Mouse (Mus musculus) limb, embryonic 13.5 days (tissue): ENCODE results near the gene Tff2. TPM values are rescaled to one million over a fixed set of nuclear protein-coding genes. Genes with fewer than 3 reads are reported as not detected.

Experiments used
- ATAC-seq: fragments of 200-750 bp; cut with Nextera tagmentation; 2 replicates; pipeline ENCODE4 v1.8.0; 2017; ENCODE audit warnings: low read depth, moderate number of reproducible peaks, moderate TSS enrichment; ENCODE audit not compliant: low FRiP score
- H3K27ac ChIP-seq: fragments of 300-500 bp; sonication (generic); 2 replicates; pipeline ENCODE4 v1.5.1; 2015; ENCODE audit warnings: inconsistent platforms, mild to moderate bottlenecking, moderate library complexity
- H3K27me3 ChIP-seq: fragments of 300-500 bp; sonication (generic); 2 replicates; pipeline ENCODE4 v1.6.1; 2015; ENCODE audit warnings: mild to moderate bottlenecking, inconsistent platforms
- H3K36me3 ChIP-seq: fragments of 300-500 bp; sonication (generic); 2 replicates; pipeline ENCODE4 v1.6.1; 2015; ENCODE audit warnings: inconsistent platforms, mild to moderate bottlenecking, moderate library complexity
- H3K4me1 ChIP-seq: fragments of 300-500 bp; sonication (generic); 2 replicates; pipeline ENCODE4 v1.6.1; 2015; ENCODE audit warnings: inconsistent platforms
- H3K4me2 ChIP-seq: fragments of 300-500 bp; sonication (generic); replicated peaks from 2 replicates; pipeline ENCODE4 v1.6.1; 2015; ENCODE audit warnings: inconsistent platforms, mild to moderate bottlenecking, moderate library complexity
- H3K4me3 ChIP-seq: fragments of 300-500 bp; sonication (generic); 2 replicates; pipeline ENCODE4 v1.5.1; 2015; ENCODE audit warnings: moderate library complexity, mild to moderate bottlenecking, inconsistent platforms
- H3K9ac ChIP-seq: fragments of 300-500 bp; sonication (generic); 2 replicates; pipeline ENCODE4 v1.6.1; 2015; ENCODE audit warnings: mild to moderate bottlenecking, inconsistent platforms
- H3K9me3 ChIP-seq: fragments of 300-500 bp; sonication (generic); 2 replicates; pipeline ENCODE4 v1.6.1; 2016; ENCODE audit warnings: inconsistent platforms
- WGBS: fragments of 180-500 bp; shearing (Covaris S2); methylation state at CpG from one replicate; pipeline ENCODE4 v1.1.7; 2015; 5-methylcytosine and 5-hydroxymethylcytosine counted together
- polyA plus RNA-seq: library from polyadenylated mRNA; unstranded; fragments of >200 nt; fragmentation: Nextera tagmentation; extraction: Ambion mirVana; gene quantifications from 2 replicates; pipeline ENCODE4 v1.2.1, GENCODE M21; 2015

Tff2 gene
- polyA plus RNA-seq, 1 experiment from 2014 or later: not detected

DNA sequence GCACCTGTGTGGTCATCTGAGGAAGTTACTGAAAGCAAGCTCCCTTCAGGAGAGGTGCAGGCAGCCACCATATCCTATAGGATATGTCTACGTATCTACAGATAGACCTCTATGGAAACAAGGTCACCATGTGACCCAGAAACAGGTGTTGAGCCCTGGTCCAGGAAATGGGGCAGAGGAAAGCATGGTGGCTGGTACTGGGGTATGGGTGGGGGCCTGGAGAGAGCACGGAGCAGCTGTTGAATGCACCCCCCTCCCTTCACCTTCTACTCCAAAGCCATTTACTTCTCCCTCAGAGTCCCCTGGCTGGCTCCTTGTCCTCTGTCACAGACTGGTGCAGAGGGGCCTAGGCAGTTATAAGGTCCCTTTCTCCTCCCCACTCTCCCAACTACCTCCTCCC lies 19.7 kb upstream of the Tff2 start:
- H3K9ac ChIP-seq: no peak overlapping the region
- no peaks in the 10 kb centered on the region for H3K36me3 ChIP-seq
- H3K9me3 ChIP-seq: no peaks in the 10 kb centered on the region
- H3K4me3 ChIP-seq: no peak overlapping the region
- peaks cover 41% of the 10 kb centered on the region for H3K27me3 ChIP-seq
- WGBS: 79% methylated on average over 2 of the region's 2 CpGs
- ATAC-seq: no peak
- H3K4me1 ChIP-seq: no peaks in the 10 kb centered on the region
- no peak overlapping the region for H3K27ac ChIP-seq
- no peak overlapping the region for H3K4me2 ChIP-seq

DNA sequence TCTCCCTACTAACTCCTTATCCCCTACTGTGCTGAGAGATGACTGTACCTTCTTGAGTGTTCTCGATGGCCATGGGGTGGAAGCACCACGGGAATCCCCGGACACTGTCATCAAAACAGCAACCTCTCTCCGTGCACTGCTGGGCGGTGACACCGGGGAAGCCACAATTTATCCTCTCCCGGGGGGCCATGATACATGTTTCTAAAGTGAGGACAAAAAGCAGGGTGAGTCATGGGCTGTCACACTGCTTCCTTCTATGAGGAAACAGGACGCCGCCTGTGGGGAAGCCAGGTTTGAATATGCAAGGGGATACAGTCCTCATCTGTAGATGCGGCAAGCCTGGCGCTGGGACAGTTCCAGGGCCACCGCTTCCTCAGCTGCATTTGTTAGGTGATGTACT lies 18.5 kb upstream of the Tff2 start:
- Histone ChIP-seq H3K27ac (no peak overlapping the region), H3K4me1 (no peaks in the 10 kb centered on the region), H3K27me3 (peaks cover 38% of the 10 kb centered on the region), H3K36me3 (no peaks in the 10 kb centered on the region), H3K9me3 (no peaks in the 10 kb centered on the region), H3K9ac (no peak overlapping the region), H3K4me3 (no peak overlapping the region), H3K4me2 (no peak overlapping the region)
- ATAC-seq: no peak
- WGBS: 89% methylated on average over 12 of the region's 12 CpGs

DNA sequence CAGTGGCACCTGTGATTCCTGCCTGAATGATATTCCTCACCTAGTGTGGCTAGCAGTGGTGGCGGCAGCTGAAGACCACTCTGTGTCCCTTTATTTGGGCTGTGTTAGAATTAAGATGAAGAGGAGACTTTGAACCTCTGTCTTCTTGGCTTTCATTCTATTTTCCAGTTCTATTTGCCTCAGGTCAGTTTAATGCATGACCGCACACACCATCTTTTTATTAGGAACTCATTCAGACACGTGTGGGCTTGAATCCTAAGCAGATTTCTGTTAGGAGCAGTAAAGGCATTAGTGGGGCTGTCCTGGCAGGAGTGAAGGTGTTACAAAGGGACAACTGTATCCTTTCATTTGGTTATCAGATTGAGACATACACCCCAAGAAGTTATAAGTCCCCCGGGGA lies 16.2 kb upstream of the Tff2 start:
- no peaks in the 10 kb centered on the region for H3K4me1 ChIP-seq
- peaks cover 18% of the 10 kb centered on the region; the same call in 1 of the 2 replicates for H3K27me3 ChIP-seq
- no peak overlapping the region for H3K4me2 ChIP-seq
- no peak overlapping the region for H3K4me3 ChIP-seq
- ATAC-seq: no peak
- 74% methylated on average over 4 of the region's 4 CpGs for WGBS
- no peaks in the 10 kb centered on the region for H3K36me3 ChIP-seq
- H3K27ac ChIP-seq: no peak overlapping the region
- H3K9me3 ChIP-seq: no peaks in the 10 kb centered on the region
- no peak overlapping the region for H3K9ac ChIP-seq

DNA sequence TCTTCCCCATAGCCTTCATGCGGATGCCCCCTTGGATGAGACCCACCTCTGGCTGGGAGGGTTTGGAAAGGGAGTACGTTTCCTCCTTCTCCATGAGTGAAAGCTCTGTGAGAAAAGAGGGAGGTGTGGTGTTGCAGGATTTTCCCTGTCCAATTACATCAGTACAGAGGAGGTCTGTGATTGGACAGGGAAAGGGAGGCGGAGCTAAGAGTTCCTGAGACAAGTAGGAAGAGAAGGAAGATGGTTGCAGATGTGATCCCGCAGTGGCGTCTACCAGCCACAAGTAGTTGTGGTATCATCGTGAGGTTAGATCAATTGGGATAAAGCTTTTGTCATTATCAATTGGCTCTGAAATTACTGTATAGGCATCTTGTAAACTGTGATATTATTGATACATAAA lies 13.8 kb upstream of the Tff2 start:
- H3K4me3 ChIP-seq: no peak overlapping the region
- H3K9ac ChIP-seq: no peak overlapping the region
- WGBS: 74% methylated on average over 6 of the region's 6 CpGs
- no peaks in the 10 kb centered on the region for H3K4me1 ChIP-seq
- H3K27me3 ChIP-seq: 0 out of 2 replicates have a peak, but pooled peaks cover under 1% of the 10 kb centered on the region
- no peak overlapping the region for H3K27ac ChIP-seq
- H3K4me2 ChIP-seq: no peak overlapping the region
- H3K9me3 ChIP-seq: no peaks in the 10 kb centered on the region
- H3K36me3 ChIP-seq: no peaks in the 10 kb centered on the region
- no peak for ATAC-seq

DNA sequence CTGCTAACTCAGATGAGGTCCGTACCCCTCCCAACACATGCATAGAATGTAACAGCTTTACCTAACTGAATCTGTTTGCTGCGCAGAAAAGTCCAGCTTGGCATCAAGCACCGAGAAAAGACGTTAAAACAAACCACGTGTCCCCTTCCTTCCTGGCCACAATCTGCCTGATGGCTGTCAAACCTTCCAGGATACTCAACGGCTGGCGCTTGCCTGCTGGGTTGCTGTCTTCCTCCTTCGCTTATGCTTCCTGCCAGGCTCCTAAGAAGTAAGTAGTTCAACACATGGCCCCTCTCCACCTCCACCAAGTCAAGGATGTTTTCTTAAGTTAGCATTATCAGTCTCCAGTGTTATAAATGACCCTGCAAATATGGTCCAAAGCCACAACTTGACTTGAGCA lies 9.7 kb upstream of the Tff2 start:
- Histone ChIP-seq H3K9ac (no peak overlapping the region), H3K4me3 (no peak overlapping the region), H3K4me2 (no peak overlapping the region), H3K9me3 (peaks cover 7% of the 10 kb centered on the region; the same call in 1 of the 2 replicates), H3K4me1 (no peaks in the 10 kb centered on the region), H3K27me3 (no peaks in the 10 kb centered on the region), H3K27ac (no peak overlapping the region), H3K36me3 (no peaks in the 10 kb centered on the region)
- no peak for ATAC-seq
- WGBS: 67% methylated on average over 8 of the region's 8 CpGs

DNA sequence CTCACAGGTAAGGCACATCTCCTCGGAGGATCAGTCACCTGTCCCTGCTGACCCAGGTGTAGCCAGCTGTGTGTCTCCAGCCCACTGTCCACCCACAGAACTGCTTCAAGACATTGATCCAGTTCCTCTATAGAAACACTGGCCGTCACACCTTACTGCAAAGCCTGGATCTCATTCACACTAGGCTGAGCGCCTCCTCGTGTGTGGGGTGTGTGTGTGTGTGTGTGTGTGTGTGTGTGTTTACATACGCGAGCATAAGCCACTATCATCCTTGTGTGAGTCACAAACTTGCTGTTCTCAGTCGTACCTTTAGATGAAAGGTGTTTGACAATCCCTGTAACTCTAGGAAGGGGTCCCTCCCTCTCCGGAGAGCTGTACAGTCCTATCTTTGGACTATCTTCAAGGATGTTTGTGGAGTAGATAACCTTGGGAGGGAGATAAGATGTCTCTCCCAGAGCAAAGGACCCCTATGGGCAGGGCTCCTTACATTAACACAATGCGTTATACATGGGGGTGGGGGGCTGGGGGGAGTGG lies 9.0 kb upstream of the Tff2 start:
- Histone ChIP-seq H3K4me1 (no peaks in the 10 kb centered on the region), H3K27me3 (no peaks in the 10 kb centered on the region), H3K4me3 (no peak overlapping the region), H3K4me2 (no peak overlapping the region), H3K9ac (no peak overlapping the region), H3K36me3 (no peaks in the 10 kb centered on the region), H3K9me3 (peaks cover 7% of the 10 kb centered on the region; the same call in 1 of the 2 replicates), H3K27ac (no peak overlapping the region)
- 80% methylated on average over 9 of the region's 9 CpGs for WGBS
- no peak for ATAC-seq

DNA sequence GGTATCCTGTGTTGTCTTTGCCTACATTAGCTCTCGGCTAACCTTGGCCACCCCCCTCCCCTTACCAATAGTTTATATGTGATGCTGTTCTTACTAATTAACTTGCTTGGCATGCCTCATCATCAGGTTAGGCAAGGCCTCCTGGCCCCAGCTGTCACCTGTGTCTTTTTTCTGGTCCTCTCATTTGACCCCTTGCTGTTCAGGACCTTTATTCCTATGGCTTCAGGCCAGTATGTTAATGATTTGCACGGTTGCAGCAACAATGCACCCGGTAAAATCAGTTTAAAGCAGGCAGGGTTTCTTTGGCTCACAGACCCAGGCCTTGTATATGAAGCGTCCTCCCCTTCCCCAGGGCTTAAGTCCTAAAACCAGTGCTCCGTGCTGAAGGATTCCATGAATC lies 8.4 kb upstream of the Tff2 start:
- peaks cover 7% of the 10 kb centered on the region; the same call in 1 of the 2 replicates for H3K9me3 ChIP-seq
- H3K9ac ChIP-seq: no peak overlapping the region
- ATAC-seq: no peak
- H3K4me1 ChIP-seq: no peaks in the 10 kb centered on the region
- H3K36me3 ChIP-seq: no peaks in the 10 kb centered on the region
- H3K4me3 ChIP-seq: no peak overlapping the region
- no peaks in the 10 kb centered on the region for H3K27me3 ChIP-seq
- 49% methylated on average over 5 of the region's 5 CpGs for WGBS
- no peak overlapping the region for H3K4me2 ChIP-seq
- H3K27ac ChIP-seq: no peak overlapping the region

DNA sequence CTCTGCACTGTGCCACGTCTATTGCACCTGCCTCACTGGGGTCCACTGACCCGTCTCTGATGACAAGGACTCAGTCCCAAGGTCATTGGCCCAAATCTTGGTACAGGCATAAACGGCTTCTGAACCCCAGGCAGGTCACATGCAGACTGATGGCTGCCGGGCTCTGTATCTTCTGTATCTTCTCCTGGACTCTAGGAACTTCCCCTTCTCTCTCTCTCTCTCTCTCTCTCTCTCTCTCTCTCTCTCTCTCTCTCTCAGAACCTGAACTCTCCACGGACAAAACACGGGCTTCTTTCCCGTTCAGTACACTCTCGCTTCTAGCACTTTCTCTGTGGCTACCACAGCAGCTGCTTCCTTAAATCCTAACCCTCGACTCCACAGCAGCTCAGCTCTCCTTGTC lies 1.9 kb upstream of the Tff2 start:
- H3K4me2 ChIP-seq: no peak overlapping the region
- no peaks in the 10 kb centered on the region for H3K36me3 ChIP-seq
- no peak overlapping the region for H3K9ac ChIP-seq
- H3K27me3 ChIP-seq: 0 out of 2 replicates have a peak, but pooled peaks cover 8% of the 10 kb centered on the region
- no peak overlapping the region for H3K4me3 ChIP-seq
- peaks cover 7% of the 10 kb centered on the region; the same call in 1 of the 2 replicates for H3K9me3 ChIP-seq
- no peak for ATAC-seq
- WGBS: 86% methylated on average over 9 of the region's 9 CpGs
- no peaks in the 10 kb centered on the region for H3K4me1 ChIP-seq
- H3K27ac ChIP-seq: no peak overlapping the region

DNA sequence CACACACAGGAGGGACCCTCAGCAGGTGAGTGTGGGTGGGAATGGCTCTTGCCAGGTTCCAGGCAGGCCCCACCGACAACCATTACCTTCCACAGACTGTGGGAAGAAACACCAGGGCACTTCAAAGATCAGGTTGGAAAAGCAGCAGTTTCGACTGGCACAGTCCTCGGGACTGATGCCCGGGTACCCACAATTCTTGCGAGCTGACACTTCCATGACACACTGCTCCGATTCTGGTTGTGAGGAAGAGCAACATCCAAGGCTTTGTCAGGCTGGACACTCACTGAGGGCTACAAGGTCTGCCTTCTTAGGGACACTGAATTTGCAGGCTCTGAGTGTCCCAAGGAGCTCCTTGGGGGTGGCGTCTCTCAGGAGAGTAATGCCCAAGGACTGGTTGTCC lies 2.0 kb downstream of the Tff2 start:
- Histone ChIP-seq H3K4me3 (no peak overlapping the region), H3K4me1 (no peaks in the 10 kb centered on the region), H3K4me2 (no peak overlapping the region), H3K9ac (no peak overlapping the region), H3K27me3 (0 out of 2 replicates have a peak, but pooled peaks cover 8% of the 10 kb centered on the region), H3K27ac (no peak overlapping the region), H3K36me3 (no peaks in the 10 kb centered on the region), H3K9me3 (no peaks in the 10 kb centered on the region)
- ATAC-seq: no peak
- WGBS: 88% methylated on average over 7 of the region's 7 CpGs

DNA sequence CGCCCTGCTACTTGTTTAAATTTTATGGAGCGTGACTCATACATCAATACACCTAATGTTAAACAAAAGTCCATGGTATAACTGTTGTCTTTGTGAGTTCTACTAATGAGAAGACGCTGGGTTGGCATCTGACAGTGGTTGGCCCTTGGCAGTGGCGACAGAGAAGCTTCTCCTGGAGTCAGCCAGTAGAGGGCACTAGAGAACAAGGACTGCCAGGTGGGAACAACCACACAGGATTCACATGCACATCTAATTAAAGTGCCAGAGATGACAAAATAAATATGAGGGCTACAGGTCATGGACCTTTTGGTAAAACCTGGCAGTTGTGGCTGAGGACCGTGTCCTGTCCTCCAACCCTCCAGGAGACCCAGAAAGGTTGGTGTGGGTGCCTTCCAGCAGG lies 5.7 kb downstream of the Tff2 start:
- ATAC-seq: no peak
- no peak overlapping the region for H3K4me2 ChIP-seq
- 23% methylated on average over 5 of the region's 5 CpGs for WGBS

DNA sequence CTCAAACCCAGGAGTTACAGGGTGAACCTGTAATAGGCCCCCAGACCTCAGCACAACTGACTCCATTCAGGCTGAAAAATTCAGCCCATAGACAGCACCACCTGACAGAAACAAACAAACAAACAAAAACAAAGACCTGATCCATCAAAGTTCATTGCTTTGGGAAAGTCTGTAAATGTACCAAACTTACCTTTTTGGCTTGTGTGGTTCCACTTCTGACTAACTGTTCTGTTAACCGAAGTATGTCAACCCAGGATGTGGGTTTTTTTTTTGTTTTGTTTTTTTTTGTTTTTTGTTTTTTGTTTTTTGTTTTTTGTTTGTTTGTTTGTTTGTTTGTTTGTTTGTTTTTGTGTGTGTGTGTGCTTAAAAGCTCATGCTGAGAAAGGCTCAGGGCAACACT lies 7.3 kb downstream of the Tff2 start:
- no peak for ATAC-seq
- 90% methylated on average over 1 of the region's 1 CpGs for WGBS

More for the DNA sequence above, 5.7 kb downstream of the Tff2 start:
- 0 out of 2 replicates have a peak, but pooled peaks cover 3% of the 10 kb centered on the region for H3K27me3 ChIP-seq
- no peaks in the 10 kb centered on the region for H3K9me3 ChIP-seq
- no peaks in the 10 kb centered on the region for H3K4me1 ChIP-seq
- H3K4me3 ChIP-seq: no peak overlapping the region
- H3K9ac ChIP-seq: no peak overlapping the region
- no peak overlapping the region for H3K27ac ChIP-seq
- no peaks in the 10 kb centered on the region for H3K36me3 ChIP-seq

DNA sequence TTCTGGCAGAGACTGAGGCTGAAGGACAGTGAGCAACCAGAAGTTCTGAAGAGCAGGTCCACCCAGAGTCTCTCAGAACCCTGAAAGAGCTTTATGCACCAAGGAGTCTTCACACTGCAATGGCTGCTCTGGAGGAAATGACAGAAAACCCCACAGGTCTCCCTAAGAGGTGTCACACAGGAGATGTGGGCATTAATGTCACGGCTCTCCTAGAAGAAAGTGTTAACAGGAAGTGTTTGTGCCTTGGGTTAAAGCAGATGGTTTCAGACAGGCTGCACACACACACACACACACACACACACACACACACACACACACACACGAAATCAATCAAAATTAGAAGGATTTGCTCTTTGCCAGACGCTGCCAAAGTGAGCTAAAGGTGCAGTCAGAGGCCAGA lies 7.8 kb downstream of the Tff2 start:
- no peaks in the 10 kb centered on the region for H3K36me3 ChIP-seq
- no peak for ATAC-seq
- H3K4me3 ChIP-seq: no peak overlapping the region
- 29% methylated on average over 3 of the region's 3 CpGs for WGBS
- no peak overlapping the region for H3K9ac ChIP-seq
- H3K4me1 ChIP-seq: no peaks in the 10 kb centered on the region
- no peak overlapping the region for H3K27ac ChIP-seq
- no peaks in the 10 kb centered on the region for H3K9me3 ChIP-seq
- no peaks in the 10 kb centered on the region for H3K27me3 ChIP-seq
- H3K4me2 ChIP-seq: no peak overlapping the region

More for the DNA sequence above, 7.3 kb downstream of the Tff2 start:
- H3K9me3 ChIP-seq: no peaks in the 10 kb centered on the region
- H3K4me3 ChIP-seq: no peak overlapping the region
- no peak overlapping the region for H3K27ac ChIP-seq
- H3K27me3 ChIP-seq: no peaks in the 10 kb centered on the region
- H3K4me2 ChIP-seq: no peak overlapping the region
- no peaks in the 10 kb centered on the region for H3K4me1 ChIP-seq
- no peak overlapping the region for H3K9ac ChIP-seq
- no peaks in the 10 kb centered on the region for H3K36me3 ChIP-seq

DNA sequence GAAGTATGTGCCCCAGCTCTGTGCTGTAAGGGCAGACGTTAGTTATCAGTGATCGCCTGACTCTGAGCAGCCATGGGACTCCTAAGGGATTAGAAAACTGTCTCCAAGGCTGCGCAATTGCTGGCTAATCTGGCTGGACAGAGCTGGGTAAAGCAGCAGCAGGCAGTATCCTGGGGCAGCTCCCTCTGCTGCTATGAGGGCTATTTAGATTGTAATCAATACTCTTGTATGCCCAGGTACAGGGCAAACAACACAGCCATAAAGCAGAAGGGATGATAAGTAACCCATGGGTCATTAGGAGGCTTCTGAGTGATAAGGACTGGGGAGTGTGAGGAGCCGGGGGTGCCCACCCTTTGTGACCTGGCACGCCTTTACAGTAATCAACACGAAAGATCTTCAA lies 9.2 kb downstream of the Tff2 start:
- no peak overlapping the region for H3K9ac ChIP-seq
- H3K9me3 ChIP-seq: no peaks in the 10 kb centered on the region
- no peaks in the 10 kb centered on the region for H3K4me1 ChIP-seq
- no peak overlapping the region for H3K27ac ChIP-seq
- H3K4me2 ChIP-seq: no peak overlapping the region
- no peak for ATAC-seq
- no peaks in the 10 kb centered on the region for H3K27me3 ChIP-seq
- no peaks in the 10 kb centered on the region for H3K36me3 ChIP-seq
- H3K4me3 ChIP-seq: no peak overlapping the region
- WGBS: 79% methylated on average over 6 of the region's 6 CpGs
